Mouse (Mus musculus): ENCODE measurements around the gene Gm8082. TPM values are rescaled to one million over a fixed set of nuclear protein-coding genes. Genes with fewer than 3 reads are reported as not detected.
"Not testable (repeated sequence)": the region's sequence is repeated elsewhere in the genome, so short reads cannot be mapped to it uniquely, and the experiment has no call there.

Gm8082 gene
- total RNA-seq (2021): not detected
- long read RNA-seq, experiment 1: 0 reads
- long read RNA-seq, experiment 2: 0 reads

DNA sequence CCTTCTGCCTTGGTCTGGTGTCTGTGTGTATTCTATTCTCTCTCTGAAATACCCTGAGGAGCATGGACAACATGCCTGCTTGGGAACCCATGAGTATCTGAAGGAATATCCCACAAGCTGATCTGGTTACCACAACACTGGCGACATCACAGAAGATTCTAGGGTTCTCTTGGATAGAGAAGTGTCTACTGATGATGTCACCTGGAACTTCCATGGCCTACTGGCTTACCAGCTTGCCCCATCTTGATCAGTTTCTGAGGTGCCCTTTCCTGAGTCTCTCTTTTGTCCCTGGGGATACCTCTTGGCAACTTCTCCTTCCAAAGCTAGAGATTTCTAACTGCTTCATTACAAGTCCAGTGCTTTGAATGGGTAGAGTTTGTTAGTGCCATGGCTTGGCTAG is at the start of gene Gm8082:
Gene Gm8082 (minus strand): TSS at position 101 of the 400 bp plus-strand sequence.
- H3K4me3 ChIP-seq; DNase-seq (ENCODE audit: low spot score in 2 of 2); H3K27ac ChIP-seq: not testable (repeated sequence)

- DNase-seq (ENCODE audit: low spot score in 2 of 2); H3K4me3 ChIP-seq; H3K27ac ChIP-seq: not testable (repeated sequence)
Observed at GRCm38 (mm10) chr14:43015528-43015927, 22.1 kb upstream of the Gm8082 start, which contains the start of gene Gm10376. TSS of gene Gm10376 (minus strand) at chr14:43015628.

Other genes starting within 250 kb of the Gm8082 start
- not detected for gene Gm3015, start 224.8 kb downstream of the Gm8082 start, total RNA-seq (2021)
- gene Gm10377, start 195.6 kb downstream of the Gm8082 start, total RNA-seq (2021): not detected
- gene Gm21977, start 140.1 kb downstream of the Gm8082 start, total RNA-seq (2021): not detected
- gene Gm10376, start 22.0 kb upstream of the Gm8082 start, total RNA-seq (2021): not detected
- gene Gm8094, start 83.0 kb upstream of the Gm8082 start, total RNA-seq (2021): not detected
- not detected for gene Gm8104, start 107.0 kb upstream of the Gm8082 start, total RNA-seq (2021)
- gene Gm7233, start 186.2 kb upstream of the Gm8082 start, total RNA-seq (2021): not detected
- not detected for gene Gm8122, start 241.7 kb upstream of the Gm8082 start, total RNA-seq (2021)

Measured in layer of hippocampus, adult 2 months (tissue).